Mouse (Mus musculus): ENCODE results near the gene Tubb4b.

DNA sequence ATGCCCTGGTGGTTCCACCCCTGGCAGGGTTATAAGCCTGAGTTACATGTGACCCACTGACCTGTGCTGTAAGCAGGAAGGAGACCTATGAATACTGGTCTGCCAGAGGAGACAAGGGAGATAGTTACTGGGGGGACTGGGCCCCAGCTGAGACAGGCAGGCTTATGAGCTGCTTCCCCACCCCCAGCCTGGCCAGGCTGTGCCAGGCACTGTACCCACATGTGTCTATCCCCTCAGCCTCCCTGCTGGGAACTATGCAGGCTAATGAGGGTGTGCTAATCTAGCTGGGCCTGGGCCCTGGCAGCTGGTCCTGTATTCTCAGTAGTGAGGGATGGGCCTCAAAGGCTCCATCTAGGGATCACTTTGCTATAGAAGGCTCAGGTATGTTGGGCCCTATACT is 42.7 kb upstream of the Tubb4b start:
- TF ChIP-seq CTCF (IDR thresholded peaks at IDR 0.05; ENCODE audit: low read depth, low read length) (no peak), POLR2A (IDR thresholded peaks at IDR 0.05; ENCODE audit: extremely low read depth, insufficient read depth, low read length) (no peak)

Data from liver, adult 2 months (tissue).